Mouse (Mus musculus) thymus, adult 2 months (tissue): ENCODE data around the gene Ephb2. TPM values are rescaled to one million over a fixed set of nuclear protein-coding genes. Genes with fewer than 3 reads are reported as not detected.

Experiments used
- DNase-seq: peaks from one replicate; pipeline ENCODE4 v3.0.0; 2021
- H3K27ac ChIP-seq: fragments of 200-500 bp; 2 replicates; pipeline ENCODE4 v1.5.1; 2012; ENCODE audit warnings: low read length, control low read depth; ENCODE audit not compliant: control insufficient read depth, insufficient read depth
- H3K27me3 ChIP-seq: fragments of 200-500 bp; 2 replicates; pipeline ENCODE4 v1.6.1; 2012; ENCODE audit warnings: mild to moderate bottlenecking, low read length, moderate library complexity, mixed read lengths; ENCODE audit not compliant: control insufficient read depth, insufficient read depth
- H3K36me3 ChIP-seq: fragments of 200-500 bp; 2 replicates; pipeline ENCODE4 v1.6.1; 2012; ENCODE audit warnings: mild to moderate bottlenecking, low read length, moderate library complexity; ENCODE audit not compliant: control insufficient read depth, insufficient read depth
- H3K4me1 ChIP-seq: fragments of 200-500 bp; replicated peaks from 2 replicates; pipeline ENCODE4 v1.6.1; 2012; ENCODE audit warnings: low read length; ENCODE audit not compliant: control insufficient read depth, insufficient read depth
- H3K4me3 ChIP-seq: fragments of 200-500 bp; 2 replicates; pipeline ENCODE4 v1.5.1; 2012; ENCODE audit warnings: mild to moderate bottlenecking, low read length, control low read depth, moderate library complexity; ENCODE audit not compliant: control insufficient read depth, insufficient read depth
- CTCF ChIP-seq: fragments of 200-500 bp; IDR thresholded peaks from 2 replicates; pipeline ENCODE4 v1.5.1; 2012; ENCODE audit warnings: mild to moderate bottlenecking, control low read depth, low read length, moderate library complexity, borderline replicate concordance; ENCODE audit not compliant: control insufficient read depth, poor library complexity, insufficient read depth; ENCODE audit errors: extremely low read depth
- POLR2A ChIP-seq: fragments of 200-500 bp; IDR thresholded peaks from 2 replicates; pipeline ENCODE4 v1.6.1; 2012; ENCODE audit warnings: mild to moderate bottlenecking, low read length, control low read depth, moderate library complexity; ENCODE audit not compliant: control insufficient read depth, poor library complexity, insufficient read depth; ENCODE audit errors: extremely low read depth
- WGBS: fragments of 180-500 bp; shearing (Covaris S2); methylation state at CpG from one replicate; pipeline ENCODE4 v1.1.7; 2018; 5-methylcytosine and 5-hydroxymethylcytosine counted together
- polyA plus RNA-seq: library from polyadenylated mRNA; depleted of rRNA; stranded (reverse); fragments of >200 nt; gene quantifications from 2 replicates; pipeline ENCODE4 v1.2.3, GENCODE M21; 2012

The Ephb2 gene
- polyA plus RNA-seq, 1 experiment: 15.4 TPM

- TF ChIP-seq CTCF (no peak), POLR2A (no peak)
- no peak overlapping the region for H3K4me3 ChIP-seq
- 40% methylated on average over 12 of the region's 12 CpGs for WGBS
- DNase-seq: no peak
- no peaks in the 10 kb centered on the region for H3K27me3 ChIP-seq
- no peaks in the 10 kb centered on the region for H3K36me3 ChIP-seq
- H3K4me1 ChIP-seq: peaks cover 5% of the 10 kb centered on the region
- H3K27ac ChIP-seq: no peak overlapping the region
Observed at GRCm38 (mm10) chr4:136867690-136868345, 32.0 kb upstream of the Ephb2 start.

DNA sequence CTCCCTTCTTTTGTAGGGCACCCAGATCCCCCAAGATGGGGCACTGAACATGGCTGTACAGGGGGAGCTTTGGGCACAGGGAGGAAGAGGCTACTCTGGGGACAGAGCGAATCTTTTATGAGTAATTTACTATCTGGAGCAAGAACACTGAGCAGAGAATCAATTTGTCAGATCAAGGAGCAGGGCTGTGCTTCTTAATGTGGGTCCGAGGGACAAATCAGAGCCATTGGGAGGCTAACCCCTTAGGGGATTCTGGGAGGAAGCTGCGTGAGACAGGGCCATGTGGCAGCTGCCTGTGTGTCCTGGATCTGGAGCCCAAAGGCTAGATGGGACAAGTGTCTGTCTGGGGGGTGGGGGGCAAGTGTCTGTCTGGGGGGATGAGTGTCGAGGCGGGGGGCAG lies 29.7 kb upstream of the Ephb2 start:
- TF ChIP-seq POLR2A (no peak), CTCF (no peak)
- Histone ChIP-seq H3K27me3 (no peaks in the 10 kb centered on the region), H3K36me3 (no peaks in the 10 kb centered on the region), H3K4me3 (no peak overlapping the region), H3K4me1 (peaks cover 5% of the 10 kb centered on the region), H3K27ac (no peak overlapping the region)
- 94% methylated on average over 5 of the region's 5 CpGs for WGBS
- DNase-seq: no peak

GRCm38 (mm10) chr4:136864751-136865470 lies 29.1 kb upstream of the Ephb2 start:
- no peak overlapping the region for H3K27ac ChIP-seq
- no peaks in the 10 kb centered on the region for H3K27me3 ChIP-seq
- no peak for TF ChIP-seq POLR2A
- TF ChIP-seq CTCF: no peak
- DNase-seq: no peak
- no peaks in the 10 kb centered on the region for H3K36me3 ChIP-seq
- H3K4me1 ChIP-seq: peaks cover 5% of the 10 kb centered on the region
- WGBS: 70% methylated on average over 15 of the region's 15 CpGs
- no peak overlapping the region for H3K4me3 ChIP-seq

DNA sequence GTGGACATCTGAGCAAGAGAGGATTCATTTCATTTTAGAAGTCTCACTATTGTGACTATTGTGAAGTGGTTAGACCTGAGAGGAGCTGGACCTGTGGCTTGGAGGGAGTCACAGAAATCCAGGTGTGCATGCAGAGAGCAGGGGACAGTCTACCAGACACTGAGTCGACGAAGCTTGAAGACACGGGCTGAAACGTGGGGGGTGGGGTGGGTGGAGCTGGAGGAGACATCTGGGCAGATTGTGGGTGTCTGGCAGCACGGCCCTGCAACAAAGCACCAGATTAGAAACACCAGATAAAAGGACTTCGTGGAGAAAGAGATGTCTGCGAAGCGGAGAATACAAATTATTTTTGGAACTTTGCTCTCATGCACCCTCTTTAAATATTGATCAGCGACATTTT lies 27.7 kb upstream of the Ephb2 start:
- DNase-seq: no peak

GRCm38 (mm10) chr4:136862411-136862810 lies 26.6 kb upstream of the Ephb2 start:
- no peaks in the 10 kb centered on the region for H3K27me3 ChIP-seq
- no peak for DNase-seq
- peaks cover 5% of the 10 kb centered on the region for H3K4me1 ChIP-seq
- no peak overlapping the region for H3K4me3 ChIP-seq
- H3K36me3 ChIP-seq: no peaks in the 10 kb centered on the region
- TF ChIP-seq POLR2A (no peak), CTCF (no peak)
- WGBS: 84% methylated on average over 2 of the region's 2 CpGs
- H3K27ac ChIP-seq: no peak overlapping the region

More for the DNA sequence above, 27.7 kb upstream of the Ephb2 start:
- Histone ChIP-seq H3K4me1 (peaks cover 5% of the 10 kb centered on the region), H3K4me3 (no peak overlapping the region), H3K27me3 (no peaks in the 10 kb centered on the region), H3K27ac (no peak overlapping the region), H3K36me3 (no peaks in the 10 kb centered on the region)
- 15% methylated on average over 9 of the region's 9 CpGs for WGBS
- TF ChIP-seq CTCF (no peak), POLR2A (no peak)

GRCm38 (mm10) chr4:136861806-136862205 lies 26.0 kb upstream of the Ephb2 start:
- no peak for TF ChIP-seq CTCF
- TF ChIP-seq POLR2A: no peak
- 63% methylated on average over 17 of the region's 17 CpGs for WGBS
- Histone ChIP-seq H3K4me1 (peaks cover 5% of the 10 kb centered on the region), H3K4me3 (no peak overlapping the region), H3K27ac (no peak overlapping the region), H3K36me3 (no peaks in the 10 kb centered on the region), H3K27me3 (no peaks in the 10 kb centered on the region)
- no peak for DNase-seq
